Comparison of ENCODE assay signal across 12 mouse cellular contexts in genomic region chr13:45880543-45880845, GRCm38 (mm10).
"Had no signal": no experiment of that assay in that cellular context is flagged by ENCODE, and none has a peak within 500 bp of the region (broad histone marks: within the 10 kb centered on the region; RNA-seq: fewer than 3 reads in every experiment).

No protein-coding gene starts in this region.

- H3K4me3 ChIP-seq: intestine, embryonic 15.5 days; layer of hippocampus, adult 2 months; limb, embryonic 13.5 days; midbrain, embryonic 13.5 days; neural tube, embryonic 15.5 days; stomach, embryonic 15.5 days had no signal

- H3K36me3 ChIP-seq: intestine, embryonic 15.5 days; limb, embryonic 13.5 days; midbrain, embryonic 13.5 days; neural tube, embryonic 15.5 days; stomach, embryonic 15.5 days had no signal

- ATAC-seq: intestine, embryonic 15.5 days; lung, postnatal 0 days had no signal

- H3K9me3 ChIP-seq: intestine, embryonic 15.5 days; limb, embryonic 13.5 days; midbrain, embryonic 13.5 days; neural tube, embryonic 15.5 days; stomach, embryonic 15.5 days had no signal

- DNase-seq: lung, adult 18-20 months; right cerebral cortex, postnatal 4 days; spleen, adult 18-20 months had no signal

- H3K27ac ChIP-seq: intestine, embryonic 15.5 days; kidney, postnatal 0 days; layer of hippocampus, adult 2 months; limb, embryonic 13.5 days; liver, embryonic 14.5 days; midbrain, embryonic 13.5 days; neural tube, embryonic 15.5 days had no signal

- H3K27me3 ChIP-seq: intestine, embryonic 15.5 days; limb, embryonic 13.5 days; neural tube, embryonic 15.5 days; stomach, embryonic 15.5 days had no signal

- H3K4me2 ChIP-seq: intestine, embryonic 15.5 days; limb, embryonic 13.5 days; midbrain, embryonic 13.5 days; neural tube, embryonic 15.5 days; stomach, embryonic 15.5 days had no signal

- H3K9ac ChIP-seq: intestine, embryonic 15.5 days; limb, embryonic 13.5 days; liver, embryonic 14.5 days; midbrain, embryonic 13.5 days; neural tube, embryonic 15.5 days; stomach, embryonic 15.5 days had no signal
